Mouse (Mus musculus) lung, postnatal 36 days (tissue): ENCODE measurements at regions not wholly inside any gene's neighbourhood (a gene's known extent, or its start where the extent isn't known, plus 50 kb on each side); places are given as distances from the start of the nearest gene placed in this dataset.

Experiments used
- DNase-seq: peaks from one replicate; pipeline ENCODE4 v3.0.0; 2022; ENCODE audit warnings: mixed read lengths

- no peak for DNase-seq
Observed at GRCm38 (mm10) chr6:49999365-49999764, 110.7 kb upstream of the Mpp6 start.

GRCm38 (mm10) chr6:50008074-50008473, 102.0 kb upstream of the Mpp6 start:
- DNase-seq, result no peak

DNA sequence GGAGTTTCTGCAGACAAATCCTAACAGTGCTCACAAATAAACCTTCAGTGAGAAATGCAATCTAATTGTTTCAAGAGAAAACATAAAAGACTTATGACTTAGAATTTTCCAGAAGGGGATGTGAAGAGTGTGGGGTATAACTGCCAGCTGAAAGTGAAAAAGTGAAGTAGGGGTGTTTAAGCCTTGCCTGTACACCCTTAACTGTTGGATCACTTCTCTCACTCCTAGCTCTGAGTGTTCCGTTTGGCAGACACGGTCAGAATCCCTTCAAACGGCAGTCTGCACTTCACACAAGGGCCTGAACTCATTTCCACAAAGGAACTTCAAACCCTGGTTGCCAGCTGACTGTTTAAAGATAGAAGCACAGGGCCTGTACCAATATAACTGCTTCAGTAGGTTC, 101.2 kb upstream of the Mpp6 start:
- no peak for DNase-seq

DNA sequence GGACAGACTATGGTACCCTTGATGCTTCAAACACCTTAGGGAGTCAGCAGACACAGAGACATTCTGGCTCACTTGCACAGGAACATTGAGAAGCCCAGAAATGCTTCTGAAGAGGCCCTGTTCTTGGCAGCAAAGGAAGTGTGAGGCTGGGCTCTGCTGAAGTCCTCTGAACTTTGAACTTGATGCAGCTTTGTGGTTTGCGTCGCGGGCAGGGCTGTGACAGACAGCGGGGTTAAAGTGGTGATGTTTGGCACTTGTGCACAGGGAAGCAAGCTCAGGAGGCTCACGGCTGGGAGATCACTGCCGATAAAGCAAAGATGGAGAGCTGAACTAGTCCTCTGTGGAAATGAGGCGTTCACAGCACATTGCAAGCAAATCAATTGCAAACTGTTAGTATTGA, 100.7 kb upstream of the Mpp6 start:
- DNase-seq, result no peak

- DNase-seq, result no peak
Observed at GRCm38 (mm10) chr6:50009856-50010255, 100.2 kb upstream of the Mpp6 start.

DNA sequence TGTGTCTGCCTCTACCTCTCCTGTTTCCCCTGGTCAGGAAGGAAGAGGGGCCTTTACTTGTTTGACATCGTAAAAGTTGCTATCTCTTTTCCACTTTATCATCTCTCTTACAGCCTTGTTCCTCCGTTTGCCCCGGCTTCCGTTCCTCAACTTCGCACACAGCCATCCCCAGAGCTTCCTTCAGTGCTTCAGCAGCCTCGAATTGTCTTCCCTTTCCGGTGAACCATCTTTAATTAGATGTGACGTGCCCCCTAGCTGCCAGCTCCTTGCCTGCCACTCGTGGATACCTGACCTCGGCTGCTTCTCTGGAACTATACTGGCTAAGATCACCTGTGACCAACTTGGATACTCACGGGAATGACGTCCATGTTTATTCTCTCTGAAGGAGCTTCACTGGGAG, 99.0 kb upstream of the Mpp6 start:
- no peak for DNase-seq

DNA sequence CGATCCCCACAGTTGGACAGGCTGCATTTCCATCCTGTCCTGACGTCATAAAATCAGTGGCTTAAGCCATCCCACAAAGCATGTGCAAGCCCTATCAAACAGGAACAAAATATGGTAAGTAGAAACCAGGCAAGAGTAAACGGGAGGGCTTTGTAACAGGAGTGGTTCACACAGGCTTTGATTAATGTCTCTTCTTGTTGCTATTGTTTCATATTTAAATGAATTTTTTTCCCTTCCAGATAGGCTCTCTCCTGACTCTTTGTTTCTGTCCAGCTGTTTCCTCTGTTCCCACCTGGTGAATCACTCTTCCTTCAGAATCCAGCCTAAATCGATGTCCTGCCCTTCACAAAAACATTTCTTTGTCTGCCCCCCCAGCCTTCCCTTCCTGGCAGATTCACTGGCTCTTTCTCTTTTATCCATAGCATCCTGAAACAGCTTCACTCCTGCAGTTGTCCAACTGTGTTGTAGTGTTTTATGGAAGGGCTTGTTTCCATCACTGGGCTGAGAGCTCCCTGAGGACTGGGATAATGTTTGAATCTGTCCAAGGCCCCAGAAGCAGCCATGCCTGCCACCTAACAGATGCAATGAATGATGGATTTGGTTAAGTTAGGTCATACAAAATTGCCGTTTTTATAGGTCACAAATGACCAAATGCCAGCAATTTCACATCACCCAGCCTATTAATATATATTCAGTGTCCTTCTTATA, 98.1 kb upstream of the Mpp6 start:
- DNase-seq, result no peak

- no peak for DNase-seq
Observed at GRCm38 (mm10) chr6:50013067-50013466, 97.0 kb upstream of the Mpp6 start.

- no peak for DNase-seq
Observed at GRCm38 (mm10) chr6:50013842-50014241, 96.2 kb upstream of the Mpp6 start.

- no peak for DNase-seq
Observed at GRCm38 (mm10) chr6:50027981-50028380, 82.1 kb upstream of the Mpp6 start.

DNA sequence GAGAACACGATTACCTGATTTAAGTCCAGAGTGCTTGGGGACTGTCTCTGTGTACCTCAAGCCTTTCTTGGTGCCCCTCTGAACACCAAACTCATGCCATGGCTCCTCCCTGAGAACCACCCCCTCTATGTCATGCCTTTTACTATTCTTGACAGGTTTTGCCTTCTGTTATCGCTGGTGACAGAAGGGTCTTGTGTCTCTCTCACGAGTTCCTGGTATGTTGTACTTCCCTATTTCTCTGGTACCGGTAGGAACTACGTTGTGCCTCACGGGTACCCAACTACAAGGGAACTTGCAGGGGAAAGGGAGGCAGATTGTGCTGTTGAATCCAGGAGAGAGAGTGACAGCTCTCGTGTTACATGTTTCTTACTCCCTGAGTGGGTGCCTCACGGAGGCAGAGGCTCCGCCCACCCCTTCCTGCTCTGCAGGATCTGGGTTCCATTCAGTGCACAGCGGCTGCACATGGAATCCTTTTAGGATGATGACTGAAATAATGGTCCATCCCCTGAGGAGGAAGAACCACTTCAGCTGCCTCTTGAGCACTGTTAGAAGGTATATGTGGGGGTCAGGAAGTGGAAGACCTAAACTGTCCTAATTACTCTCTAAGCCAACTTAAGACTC, 80.0 kb upstream of the Mpp6 start:
- no peak for DNase-seq

GRCm38 (mm10) chr6:50031356-50031755, 78.7 kb upstream of the Mpp6 start:
- no peak for DNase-seq

DNA sequence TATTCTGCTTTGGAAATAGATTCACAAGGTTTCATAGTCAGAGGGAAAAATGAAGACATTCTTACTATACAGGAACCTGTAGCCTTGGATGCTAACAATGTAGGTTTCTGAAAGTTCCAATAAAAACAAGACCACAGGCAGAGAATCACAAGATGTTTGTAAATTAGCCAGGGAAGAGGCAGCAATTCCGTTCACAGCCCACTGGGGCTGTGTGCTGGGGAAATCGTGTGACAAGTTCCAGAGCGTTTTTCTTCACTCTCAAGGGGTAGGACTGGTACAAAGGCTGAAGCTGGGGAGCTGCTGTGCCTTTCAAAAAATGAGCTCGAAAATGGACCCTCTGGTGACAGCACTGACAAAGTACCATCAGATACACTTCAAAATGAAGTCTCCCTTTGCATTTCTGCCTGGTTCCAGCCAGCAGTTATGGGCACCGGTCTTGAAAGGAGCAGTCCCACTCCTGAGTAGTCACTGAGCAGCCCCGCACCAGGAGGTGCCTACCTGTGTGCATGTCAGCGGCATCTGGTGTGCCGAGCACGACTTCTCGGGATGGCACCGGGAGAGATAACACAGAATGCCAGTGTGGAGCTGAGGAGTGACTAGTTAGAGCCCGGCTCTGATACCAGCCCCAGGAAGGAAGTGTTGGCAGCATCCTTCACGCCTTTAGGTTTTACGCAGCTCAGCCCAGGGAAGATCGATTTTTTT, 77.0 kb upstream of the Mpp6 start:
- DNase-seq, result no peak

- no peak for DNase-seq
Observed at GRCm38 (mm10) chr6:50037614-50038013, 72.4 kb upstream of the Mpp6 start.

DNA sequence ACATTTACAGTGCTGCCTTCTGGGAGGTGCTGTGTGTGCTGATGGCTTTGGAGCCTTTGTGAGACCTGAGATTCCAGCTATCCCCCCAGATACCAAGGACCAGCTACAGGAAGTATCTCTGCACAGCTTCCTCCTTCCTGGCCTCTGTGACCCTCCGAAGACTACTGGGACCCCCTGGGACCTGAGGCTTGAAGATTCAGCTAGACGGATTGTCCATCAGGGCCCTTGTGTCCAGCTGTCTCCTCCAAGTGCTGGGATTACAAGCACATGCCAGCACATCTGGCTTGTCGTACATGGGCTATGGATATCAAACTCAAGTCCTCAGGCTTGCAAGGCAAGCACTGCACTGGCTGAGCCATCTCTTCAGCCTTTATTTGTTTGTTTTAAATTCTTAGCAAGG, 71.7 kb upstream of the Mpp6 start:
- no peak for DNase-seq

DNA sequence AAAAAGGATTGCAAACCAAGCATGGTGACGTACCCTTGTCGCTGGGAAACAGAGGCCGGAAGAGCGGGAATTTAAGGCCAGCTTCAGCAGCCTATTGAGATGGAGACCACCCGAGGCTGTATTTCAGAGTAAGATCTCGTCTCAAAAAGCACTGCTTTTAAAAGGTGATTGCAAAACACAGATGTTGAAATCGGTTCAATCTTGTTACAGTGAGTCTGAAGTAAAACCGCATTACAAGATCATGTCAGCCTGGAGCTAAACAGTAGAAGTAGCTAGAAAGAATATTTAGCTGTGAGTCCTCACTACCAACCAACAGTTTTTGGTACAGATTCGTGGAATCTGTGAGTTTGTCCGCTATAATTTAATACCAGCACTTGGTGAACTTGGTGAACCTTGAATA, 69.0 kb upstream of the Mpp6 start:
- DNase-seq, result no peak

GRCm38 (mm10) chr6:50042127-50042526, 67.9 kb upstream of the Mpp6 start:
- DNase-seq, result no peak

GRCm38 (mm10) chr6:50044165-50044564, 65.9 kb upstream of the Mpp6 start:
- DNase-seq, result no peak

DNA sequence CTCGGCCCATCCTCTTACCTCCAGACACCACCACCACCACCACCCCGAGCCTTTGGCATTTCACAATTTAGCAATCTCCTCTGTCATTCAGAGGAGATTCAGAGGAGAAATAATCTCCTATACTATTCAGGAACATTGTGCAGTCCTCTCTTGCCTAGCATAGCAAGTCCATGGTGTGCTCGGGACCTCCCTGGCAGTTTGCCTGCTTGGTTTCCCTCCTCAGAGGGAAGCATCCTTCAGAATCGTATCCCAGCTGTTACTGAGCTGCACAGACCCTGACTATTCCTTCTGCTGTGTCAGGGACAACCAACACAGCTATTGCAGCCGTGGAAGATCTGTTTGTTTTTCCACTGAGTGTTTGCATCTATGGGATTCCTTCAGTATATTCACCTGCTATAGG, 63.3 kb upstream of the Mpp6 start:
- no peak for DNase-seq

DNA sequence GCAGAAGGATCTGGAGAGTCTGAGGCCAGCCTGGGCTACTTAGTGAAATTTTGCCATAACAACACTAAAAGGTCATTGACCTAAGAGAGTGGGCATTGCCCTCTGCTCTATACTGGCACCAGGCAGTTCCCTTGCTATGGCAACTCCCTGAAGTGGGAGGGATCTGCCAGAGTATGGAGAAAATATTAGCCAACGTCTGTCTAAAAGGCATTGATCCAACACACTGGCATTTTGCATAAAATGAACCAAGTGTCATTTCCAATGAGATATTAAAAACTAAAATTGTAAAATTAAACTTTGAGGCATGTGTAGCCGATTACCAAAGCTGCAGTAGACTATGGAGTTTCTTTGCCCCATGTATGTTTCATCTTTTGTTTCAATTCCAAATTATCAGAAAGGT, 57.6 kb upstream of the Mpp6 start:
- no peak for DNase-seq

- no peak for DNase-seq
Observed at GRCm38 (mm10) chr6:50053086-50053485, 57.0 kb upstream of the Mpp6 start.

DNA sequence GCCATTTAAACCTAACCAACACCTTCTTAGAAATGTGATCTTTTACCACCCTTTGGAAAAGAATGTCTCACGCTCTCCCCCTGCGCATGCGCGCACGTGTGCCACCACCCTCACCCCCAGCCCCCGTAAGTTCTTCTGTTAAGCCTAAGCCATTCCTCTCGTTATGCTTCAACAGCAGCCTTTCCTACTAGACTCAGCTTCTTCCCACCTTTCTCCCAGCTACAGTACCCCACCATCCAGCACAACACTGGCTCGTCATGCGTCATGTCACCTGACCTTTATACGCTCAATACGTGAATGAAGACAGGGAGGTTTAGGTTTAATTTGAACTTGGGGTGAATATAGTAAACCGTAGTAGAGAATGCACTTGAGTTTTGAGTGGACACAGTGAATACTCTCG, 55.8 kb upstream of the Mpp6 start:
- DNase-seq, result no peak

- DNase-seq, result no peak
Observed at GRCm38 (mm10) chr6:50058596-50058995, 51.4 kb upstream of the Mpp6 start.

- no peak for DNase-seq
Observed at GRCm38 (mm10) chr6:50059917-50060316, 50.1 kb upstream of the Mpp6 start.
